Mouse (Mus musculus): ENCODE results near the gene Rab21.
"Not testable (repeated sequence)": the region's sequence is repeated elsewhere in the genome, so short reads cannot be mapped to it uniquely, and the experiment has no call there.

Gene Rab21

DNA sequence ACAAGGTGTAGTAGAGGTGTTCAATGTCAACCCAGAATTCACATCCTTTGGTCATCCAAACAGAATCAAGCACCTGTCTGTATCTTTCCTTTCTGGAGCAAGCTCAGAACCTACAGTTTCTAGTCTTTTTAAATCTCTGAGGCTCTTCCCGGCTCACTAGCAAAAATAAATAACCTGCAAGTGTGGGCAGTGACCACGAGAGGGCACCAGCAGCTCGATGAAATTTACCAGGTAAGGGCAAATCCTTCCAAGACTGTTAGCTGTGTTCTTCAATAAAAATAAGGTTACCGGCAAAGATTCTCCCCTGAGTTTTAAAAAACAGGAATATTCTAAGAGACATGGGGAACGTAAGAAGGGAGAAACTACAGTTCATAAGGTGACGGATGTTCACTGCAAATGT, 7.9 kb upstream of the Rab21 start:
- peak; percentile 55 for DNase-seq

DNA sequence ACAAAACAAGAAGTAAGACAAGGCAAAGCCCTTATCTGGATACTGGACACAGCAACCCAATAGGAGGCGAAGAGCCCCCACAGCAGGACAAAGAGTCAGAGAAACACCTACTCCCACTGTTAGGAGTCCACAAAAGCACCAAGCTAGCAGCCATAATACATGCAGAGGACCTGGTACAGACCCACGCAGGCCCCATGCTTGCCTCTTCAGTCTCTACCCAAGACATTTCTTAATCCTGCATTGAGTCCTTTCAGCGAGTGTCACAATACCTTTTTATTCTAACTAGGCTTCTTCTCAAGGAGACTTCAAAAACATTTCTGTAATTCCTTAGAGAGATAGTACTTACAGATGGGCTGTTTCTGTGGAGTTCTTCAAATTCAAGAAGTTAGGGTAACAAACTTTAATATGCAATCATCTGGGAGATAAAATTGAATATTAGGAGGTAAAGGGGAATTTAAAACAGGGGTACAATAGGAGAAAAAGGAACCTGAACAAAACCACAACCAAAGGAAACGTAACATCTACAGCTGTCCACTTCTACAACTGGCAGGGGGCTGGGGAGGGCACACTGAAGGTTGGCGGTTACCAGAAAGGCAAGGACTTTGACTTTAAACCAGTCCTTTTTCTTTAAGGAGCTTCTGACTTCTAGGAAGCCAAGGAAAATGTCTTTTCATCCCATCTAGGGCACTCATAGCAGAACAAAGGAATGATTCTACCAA, 6.1 kb upstream of the Rab21 start:
- DNase-seq = no peak

DNA sequence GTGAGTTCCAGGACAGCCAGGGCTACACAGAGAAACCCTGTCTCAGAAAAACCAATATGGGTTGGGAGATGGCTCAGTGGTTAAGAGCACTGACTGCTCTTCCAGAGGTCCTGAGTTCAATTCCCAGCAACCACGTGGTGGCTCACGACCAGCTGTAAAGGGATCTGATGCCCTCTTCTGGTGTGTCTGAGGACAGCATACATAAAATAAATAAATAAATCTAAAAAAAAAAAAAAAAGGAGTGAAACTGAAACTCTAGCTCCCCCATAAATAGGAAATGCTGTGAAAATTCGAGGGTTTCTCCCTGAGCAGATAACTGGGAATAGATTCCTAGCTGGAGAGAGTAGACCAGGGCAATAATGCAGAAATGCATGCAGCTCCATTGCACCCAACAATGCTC, 3.0 kb upstream of the Rab21 start:
- DNase-seq = not testable (repeated sequence)

DNA sequence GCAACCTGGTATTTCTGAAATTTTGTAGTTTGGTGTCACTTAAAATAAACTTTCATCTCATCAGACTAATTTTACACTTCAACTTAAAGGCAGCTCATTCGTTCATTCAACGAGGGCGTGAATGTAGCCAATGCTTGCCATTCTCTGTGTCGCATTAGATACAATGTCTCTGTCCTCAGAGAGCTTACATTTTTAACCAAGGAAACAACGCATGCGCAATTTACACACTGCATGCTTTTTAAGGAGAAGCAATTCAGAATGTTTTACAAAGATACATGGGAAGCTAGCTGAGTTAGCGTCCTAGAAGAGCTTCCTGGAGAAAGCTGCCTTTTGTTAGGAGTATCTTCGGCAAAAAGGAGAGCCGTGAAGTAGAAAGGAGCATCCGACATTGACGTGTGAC, 919 bp upstream of the Rab21 start:
- DNase-seq = no peak

DNA sequence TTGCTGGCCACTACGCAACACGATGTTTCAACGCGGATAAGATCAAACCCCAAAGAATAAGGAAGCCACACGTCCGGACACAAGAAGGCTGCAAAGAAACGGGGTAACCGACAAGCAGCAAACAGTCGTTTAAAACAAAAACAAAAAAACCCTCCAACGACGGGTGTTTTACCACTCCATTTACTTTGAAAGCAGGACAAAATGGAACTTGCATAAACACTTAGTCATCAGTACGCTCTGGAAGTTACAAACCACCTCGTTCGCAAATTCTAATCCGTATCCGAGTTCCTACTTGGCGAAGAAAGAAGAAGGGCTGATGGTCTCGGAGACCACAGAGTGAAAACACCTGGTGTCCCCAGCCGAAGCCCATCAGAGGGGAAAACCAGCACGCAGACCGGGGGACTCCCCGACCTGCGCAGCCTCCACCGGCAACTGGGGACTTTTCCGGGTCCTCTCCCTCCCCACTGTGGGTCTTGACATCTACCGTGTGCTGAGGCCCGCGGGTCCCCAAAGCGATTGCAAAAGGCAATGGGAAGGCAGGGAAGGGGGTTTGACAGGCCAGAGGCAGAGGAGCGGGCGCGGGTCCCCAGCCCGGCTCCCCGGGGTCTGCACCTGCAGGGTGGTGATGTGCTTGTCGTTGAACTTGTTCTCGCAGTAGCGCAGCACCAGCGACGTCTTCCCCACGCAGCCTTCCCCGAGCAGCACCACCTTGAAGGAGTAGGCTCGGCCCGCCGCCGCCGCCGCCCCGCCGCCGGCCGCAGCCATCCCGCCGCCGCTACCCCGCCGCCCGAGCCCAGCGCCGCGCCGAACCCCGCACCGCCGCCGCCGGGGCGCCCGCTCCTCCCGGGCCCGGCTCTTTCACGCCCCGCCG, 577 bp downstream of the Rab21 start:
- DNase-seq = no peak

DNA sequence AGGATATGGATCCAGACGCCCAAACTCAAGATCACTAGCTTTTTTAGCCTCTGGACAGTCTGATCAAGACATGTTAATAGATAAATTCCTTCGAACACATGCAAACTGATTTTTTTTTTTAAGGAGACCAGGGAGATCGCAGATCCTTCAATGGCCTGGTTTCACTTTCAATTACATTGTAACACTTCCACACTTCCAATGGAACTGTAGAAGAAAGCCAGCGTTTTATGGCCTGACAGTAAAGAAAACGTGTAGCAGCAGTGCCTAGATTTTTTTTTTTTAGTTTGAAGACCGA, 1.2 kb downstream of the Rab21 start:
- DNase-seq = no peak

DNA sequence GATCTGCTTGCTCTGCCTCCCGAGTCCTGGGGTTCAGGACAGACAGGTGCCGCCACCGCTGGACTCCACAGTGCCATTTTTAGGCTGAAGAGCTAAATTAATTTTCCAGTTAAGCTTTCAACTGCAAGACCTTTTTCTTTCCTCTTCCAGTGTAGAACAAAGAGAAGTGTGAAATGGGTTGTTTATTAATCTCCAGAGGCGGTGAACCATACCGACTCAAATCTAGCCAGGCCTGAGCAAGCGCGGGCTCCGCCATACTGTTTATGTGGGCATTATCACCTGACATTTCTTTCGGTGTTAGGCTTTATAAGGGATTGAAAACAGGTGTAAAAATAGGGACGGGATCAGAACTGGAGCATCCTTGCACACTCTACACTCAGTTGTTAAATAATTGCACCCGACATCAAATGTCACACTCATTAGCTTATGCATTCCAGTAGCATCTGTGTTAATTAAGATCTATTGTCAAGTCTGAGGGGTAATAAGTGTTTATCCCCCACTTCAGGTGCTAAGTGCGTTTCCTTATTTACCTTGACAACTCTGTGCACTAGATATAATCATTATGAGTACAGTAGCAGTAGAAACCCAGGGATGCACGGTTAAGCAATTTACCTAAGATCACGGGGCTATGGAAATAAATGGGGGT, 1.6 kb downstream of the Rab21 start:
- no peak for DNase-seq

DNA sequence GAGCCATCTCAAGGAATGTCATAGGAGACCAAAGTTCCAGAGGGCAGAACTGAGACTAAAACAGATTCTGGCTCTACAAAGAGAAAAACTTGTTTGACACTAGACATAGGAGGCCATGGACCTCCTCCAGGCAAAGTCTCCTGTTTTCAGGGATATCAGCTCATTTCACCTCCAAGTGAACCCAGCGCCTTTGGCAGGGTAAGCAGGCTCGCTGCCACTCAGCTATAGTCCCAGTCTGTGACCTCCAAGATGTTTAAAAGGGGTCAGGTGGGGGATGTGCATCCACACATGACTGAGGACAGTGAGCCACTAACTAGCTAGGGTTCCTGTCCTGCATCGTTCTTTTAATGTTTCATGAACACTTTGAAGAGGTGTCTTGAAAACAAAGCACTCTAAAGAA, 2.7 kb downstream of the Rab21 start:
- DNase-seq = no peak

DNA sequence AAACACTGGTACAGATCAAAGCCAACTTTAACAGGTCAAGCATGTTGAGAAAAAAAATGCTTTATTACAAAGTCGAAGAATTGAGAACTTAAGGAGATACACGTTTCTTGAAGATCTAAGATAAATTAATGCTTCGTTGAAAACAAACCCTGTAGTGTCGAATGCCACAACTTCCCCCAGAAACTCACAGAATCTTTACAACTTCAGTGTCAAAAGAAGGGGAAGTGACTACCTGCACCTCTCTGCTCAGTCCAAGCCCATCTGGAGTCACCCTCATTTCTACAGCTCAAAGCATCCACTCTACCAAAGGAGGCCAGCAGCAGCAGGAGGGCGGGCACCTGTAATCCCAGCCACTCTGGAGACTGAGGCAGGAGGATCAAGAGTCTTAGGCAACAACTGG, 3.2 kb downstream of the Rab21 start:
- no peak for DNase-seq

DNA sequence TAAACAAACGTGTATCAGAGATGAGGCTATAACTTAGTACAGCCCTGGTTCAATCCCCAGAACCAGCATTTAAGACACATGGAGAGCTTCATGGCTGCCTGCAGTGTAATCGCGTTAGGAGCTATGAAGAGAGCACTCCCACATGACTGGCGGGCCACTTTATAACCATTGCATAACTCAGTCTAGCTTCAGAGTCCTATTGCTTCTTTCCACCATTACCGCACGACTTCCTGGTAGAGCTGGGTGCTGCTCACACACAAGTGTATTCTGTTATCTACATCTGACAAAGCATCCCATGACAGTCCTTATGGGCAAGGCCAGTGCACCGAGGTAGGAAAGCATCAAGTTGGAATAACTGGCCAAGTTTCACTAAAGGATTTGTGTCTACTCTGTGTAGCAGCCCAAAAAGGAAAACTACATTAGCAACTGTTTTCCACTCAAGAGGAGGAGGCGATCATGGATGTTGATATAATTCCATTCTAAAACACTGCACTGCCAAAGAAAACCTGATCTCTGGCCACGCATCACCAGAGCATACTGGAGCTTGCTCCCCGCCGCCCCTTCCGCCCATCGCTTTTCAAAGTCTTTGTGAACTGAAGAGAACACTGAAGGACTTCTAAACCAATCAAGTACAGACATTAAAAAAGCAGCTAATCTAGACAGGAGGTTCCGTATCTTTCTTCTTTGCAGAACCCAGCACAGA, 4.0 kb downstream of the Rab21 start:
- no peak for DNase-seq

DNA sequence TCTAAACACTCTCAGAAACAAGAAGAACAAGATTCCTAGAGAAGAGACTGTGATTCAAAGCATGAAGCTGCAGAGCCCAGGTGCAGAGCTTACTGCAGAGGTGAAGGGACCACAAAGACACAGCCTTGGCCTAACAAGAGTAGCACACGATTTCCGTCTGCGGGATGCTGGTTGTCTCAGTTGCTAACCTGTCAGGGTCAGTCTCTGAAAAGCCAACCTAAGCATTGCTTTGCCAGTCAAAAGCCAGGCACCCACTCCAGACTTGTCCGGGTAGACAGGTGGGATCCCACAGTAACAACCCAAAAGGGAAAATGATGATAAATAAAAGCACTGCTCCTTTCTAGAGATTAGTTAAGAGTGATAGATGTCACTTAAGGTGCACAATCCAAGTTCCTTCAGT, 6.2 kb downstream of the Rab21 start:
- DNase-seq = no peak

DNA sequence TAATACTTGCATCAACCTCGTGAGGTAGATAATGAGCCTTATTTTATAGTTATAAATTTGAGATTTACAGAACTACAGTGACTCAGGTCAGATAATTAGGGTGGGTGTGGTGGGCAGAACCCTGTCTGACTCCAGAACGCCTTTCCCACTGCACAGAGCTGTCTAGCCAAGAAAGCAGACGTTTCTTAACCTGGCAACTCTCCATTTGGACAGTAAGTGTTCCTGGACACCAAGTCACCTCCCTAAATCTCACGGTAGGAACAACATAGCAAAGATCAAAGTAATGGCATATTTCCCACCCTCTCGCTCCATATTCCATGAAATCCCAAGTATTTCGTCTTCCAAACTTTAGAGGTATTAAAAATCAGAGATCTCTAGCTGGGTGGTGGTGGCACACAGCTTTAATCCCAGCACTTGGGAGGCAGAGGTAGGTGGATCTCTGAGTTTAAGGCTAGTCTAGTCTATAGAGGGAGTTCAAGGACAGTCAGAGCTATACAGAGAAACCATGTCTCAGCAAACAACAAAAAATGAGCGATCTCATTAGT, 8.0 kb downstream of the Rab21 start:
- no peak for DNase-seq

DNA sequence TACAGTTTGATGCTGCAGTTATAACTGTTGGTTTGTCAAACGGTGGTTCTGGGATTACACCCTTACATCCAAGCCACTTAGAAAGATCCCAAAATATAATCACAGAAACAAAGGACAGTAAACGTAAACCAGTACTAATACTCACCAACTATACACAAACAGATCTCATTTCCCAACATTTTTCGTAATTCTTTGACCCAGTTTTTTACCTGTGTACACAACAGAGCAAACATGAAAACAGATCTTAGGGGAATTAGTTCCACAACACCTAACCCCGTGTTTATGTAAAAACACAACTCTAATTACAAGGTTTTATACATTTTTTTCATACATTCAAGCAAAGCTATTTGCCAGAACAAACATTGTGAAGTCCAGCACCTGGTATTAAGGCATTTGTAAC, 16.7 kb downstream of the Rab21 start:
- DNase-seq = no peak

DNA sequence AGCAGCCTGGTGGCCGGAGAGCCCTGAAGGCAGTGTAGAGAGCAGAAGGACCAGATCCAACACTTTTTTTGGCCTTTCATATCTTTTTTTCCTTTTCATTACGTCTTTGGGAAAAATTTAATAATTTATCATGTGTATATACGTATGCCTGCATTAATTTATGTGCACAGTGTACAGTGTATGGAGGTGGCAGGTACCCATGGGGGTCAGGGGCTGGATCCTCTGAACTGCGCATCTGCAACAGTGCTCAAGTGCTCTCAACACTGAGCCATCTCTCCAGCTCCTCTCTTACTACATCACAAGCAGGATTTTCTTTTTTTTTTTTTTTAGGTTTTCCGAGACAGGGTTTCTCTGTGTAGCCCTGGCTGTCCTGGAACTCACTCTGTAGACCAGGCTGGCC, 17.8 kb downstream of the Rab21 start:
- DNase-seq = no peak

DNA sequence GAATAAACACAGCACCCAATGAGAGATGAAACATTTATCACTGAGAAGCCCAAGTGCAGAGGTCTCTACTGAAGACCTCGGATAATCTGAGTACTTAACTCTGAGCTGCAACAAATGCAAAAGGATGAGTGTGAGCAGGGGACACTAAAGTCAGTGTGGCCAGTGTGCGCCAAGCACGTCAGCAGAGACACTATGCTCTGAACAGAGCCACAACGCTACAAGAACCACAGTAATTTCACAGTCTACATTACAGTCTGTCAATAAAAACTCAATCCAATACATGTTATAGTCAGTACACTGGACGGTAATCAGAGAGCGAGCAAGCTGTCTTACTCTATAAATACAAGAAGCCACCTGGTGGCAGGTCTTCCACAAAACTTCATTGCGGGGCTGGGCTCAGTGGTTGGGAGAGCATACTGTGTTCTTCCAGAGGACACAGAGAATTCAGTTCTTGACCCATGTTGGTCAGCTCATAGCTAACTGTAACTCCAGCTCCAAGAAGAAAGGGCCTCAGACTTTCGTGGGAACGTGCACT, 18.9 kb downstream of the Rab21 start:
- DNase-seq = no peak

DNA sequence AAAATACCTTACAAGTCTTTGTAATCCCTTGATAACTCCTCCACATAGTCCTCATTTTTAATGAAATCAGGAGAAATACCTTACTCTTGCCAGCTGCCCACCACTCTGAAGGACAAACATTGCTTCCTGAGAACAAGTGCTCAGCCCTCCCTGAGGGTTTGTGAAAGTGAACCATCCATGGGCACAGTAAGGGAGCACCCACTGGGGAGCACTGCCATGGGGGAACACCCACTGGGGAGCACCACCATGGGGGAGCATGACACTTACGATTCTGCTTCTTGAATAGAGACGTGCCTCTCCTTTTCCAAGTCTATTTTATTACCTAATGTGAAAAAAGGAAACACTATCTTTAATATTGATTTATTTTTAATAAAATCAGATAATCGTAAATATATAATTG, 20.2 kb downstream of the Rab21 start:
- DNase-seq = no peak

DNA sequence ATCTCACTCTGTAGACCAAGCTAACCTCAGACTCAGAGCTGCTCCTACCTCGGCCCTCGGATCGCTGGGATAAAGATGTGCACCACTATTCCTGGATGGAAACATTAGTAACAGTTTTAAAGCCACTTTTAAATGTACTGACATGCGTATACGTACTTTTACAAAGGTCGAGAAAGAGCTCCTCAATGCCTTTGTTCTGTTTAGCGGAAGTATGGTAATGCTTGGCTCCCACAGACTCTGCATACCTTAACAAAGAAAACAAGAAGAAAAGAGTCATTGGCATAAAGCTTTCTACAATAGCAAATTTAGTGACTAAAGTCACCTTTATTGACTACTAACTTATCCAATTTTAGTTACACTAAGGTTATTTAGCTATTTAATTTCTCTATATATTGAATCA, 20.7 kb downstream of the Rab21 start:
- no peak for DNase-seq

DNA sequence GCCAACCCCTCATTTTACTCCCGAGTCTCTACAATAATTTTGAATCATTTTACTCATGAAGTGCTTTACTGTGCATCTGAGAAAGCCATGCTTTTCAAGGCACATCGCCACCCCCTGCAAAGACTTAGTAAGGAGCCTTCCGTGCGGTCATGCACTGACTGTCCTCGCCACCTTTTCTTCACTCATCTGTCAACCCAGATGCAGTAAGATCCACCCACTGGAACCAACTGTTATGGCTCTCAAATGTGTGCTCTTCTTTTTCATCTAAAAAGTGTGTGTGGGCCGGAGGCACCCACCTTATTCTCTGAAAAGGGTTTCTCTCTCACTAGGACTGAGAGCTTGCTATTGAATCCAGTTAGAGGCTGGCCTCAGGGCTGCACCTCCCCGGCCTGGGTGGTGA, 21.4 kb downstream of the Rab21 start:
- no peak for DNase-seq

DNA sequence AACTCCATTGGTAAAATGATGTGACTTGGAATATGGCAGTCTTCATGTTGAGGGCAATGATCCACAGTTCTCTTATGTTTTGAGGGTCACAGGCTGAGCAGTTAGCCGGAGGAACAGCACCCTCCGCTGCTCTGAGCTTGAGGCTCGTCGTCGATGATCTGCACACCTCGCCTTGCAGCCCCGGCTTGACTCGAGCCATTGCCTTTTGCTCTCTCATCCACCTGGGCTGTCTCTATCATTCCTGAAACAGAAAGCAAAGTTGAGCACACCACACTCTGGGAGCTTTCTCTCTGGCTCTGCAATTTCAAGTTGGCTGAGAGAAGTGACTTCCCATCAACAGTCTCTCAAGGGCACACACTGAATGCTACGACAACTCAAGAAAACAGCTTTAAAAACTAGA, 24.7 kb downstream of the Rab21 start:
- DNase-seq = no peak

DNA sequence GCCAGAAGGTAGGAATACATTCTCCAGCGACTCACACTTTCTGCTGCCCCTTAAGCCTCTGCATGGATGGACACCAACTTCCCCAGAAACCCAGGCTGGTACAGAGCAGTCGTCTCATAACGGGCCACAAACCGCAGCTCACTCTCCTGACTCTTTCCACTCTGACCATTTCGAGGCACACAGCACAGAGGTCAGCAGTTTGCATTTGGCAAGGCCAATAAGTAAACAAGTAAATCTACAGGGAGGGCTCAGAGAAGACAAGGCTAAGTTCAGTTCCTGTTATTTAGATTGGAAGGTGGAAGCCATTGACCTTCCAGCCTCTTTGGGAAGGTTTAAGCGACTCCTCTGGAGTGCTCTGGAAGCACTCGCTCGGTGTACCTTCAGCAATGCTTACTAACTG, 26.5 kb downstream of the Rab21 start:
- no peak for DNase-seq

DNA sequence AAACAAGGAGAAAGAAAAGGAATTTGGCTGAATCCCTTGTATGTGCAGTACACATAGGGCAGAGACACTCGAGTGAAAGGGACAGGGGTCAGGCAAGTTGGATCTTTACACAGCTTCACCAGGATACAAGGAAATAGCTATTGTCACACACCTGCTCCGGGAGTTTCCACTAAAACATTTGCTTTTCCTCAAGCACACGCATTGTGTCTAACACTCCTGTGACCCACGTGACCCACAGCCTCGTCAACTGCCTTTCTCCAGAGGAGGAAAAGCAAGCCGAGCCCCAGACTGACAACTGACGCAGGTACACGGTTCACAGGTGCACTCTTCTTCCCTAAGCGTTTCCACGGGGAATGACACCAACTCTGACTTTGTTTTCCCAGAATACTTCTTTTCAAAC, 31.2 kb downstream of the Rab21 start:
- DNase-seq = no peak

DNA sequence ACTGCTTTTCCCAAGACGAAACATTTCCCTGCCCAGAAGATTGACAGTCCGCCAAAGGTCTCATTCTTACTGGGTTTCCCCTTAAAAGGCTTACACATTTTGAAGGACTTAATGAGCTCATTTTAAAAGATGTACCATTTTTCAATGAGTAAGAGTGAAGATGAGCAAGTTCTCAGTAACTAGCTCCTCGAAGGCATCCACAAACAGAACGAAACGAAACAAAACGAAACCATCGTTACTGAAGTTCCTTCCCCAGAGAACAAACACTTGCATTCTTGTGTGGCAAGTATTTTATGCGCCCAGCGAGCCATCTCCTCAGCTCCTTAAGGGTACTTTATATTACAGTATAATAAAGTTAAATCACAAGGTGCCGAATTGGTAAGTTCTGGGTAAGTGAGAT, 34.0 kb downstream of the Rab21 start:
- DNase-seq = no peak

DNA sequence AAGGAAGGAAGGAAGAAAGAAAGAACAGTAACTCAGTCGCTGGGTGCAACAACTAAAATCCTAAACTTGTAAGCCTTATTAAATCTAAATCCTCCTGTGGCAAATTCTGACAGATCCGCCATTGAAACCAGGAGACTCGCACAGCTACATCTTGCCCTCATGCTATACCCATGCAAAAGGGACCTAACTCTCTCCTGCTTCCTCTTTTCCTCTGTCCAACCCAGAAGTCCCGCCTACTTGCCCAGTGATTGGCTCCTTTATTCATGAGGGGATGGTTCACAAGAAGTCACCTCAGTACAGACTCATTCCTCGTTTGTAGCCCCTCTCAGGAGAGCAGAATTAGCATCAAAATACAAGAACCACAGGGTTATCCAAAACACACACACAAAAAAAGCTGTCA, 43.7 kb downstream of the Rab21 start:
- no peak for DNase-seq
